Mouse (Mus musculus) heart, adult 2 months (tissue): ENCODE results near the gene H3f3b.

Experiments used
- CTCF ChIP-seq: fragments of 200-600 bp; IDR thresholded peaks from 2 replicates; pipeline ENCODE4 v1.8.1; 2022; ENCODE audit warnings: antibody characterized with exemption, mild to moderate bottlenecking, moderate library complexity
- EP300 ChIP-seq: fragments of 200-500 bp; IDR thresholded peaks from 2 replicates; pipeline ENCODE4 v1.6.1; 2011; ENCODE audit warnings: low read depth, low read length, control low read depth; ENCODE audit not compliant: insufficient read depth
- POLR2A ChIP-seq: fragments of 200-500 bp; IDR thresholded peaks from 2 replicates; pipeline ENCODE4 v1.6.1; 2011; ENCODE audit warnings: mild to moderate bottlenecking, low read depth, low read length, control low read depth; ENCODE audit not compliant: insufficient read depth

DNA sequence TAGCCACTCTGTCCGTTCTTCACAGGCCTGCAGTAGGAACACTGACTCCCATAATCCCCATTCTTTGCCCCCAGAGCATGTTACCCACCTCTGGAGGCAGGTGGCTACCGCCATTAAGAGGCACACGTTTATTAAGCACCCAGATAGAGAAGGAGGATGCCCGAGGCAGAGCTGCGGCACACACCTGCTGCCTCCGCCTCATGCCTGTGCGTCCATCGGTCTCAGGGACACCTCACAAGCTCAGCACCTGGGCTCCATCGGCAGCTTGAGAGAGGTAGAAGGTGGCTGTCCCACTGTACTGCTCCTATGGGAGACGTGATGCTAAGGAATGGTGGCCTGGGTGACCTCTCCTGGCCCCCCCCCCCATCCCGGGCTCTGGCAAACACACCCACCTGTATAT lies 19.4 kb downstream of the H3f3b start:
- TF ChIP-seq CTCF (no peak), POLR2A (no peak), EP300 (no peak)
